Mouse (Mus musculus) lung, postnatal 0 days (tissue): ENCODE measurements around the gene Bbs4.
A peak's percentile ranks its signal among the peaks of the same experiment; 100 is the strongest.

Experiments
- CTCF ChIP-seq: IDR thresholded peaks from 2 replicates; pipeline ENCODE4 v1.5.1; 2016; ENCODE audit warnings: antibody characterized with exemption, mild to moderate bottlenecking
- EP300 ChIP-seq: IDR thresholded peaks from 2 replicates; pipeline ENCODE4 v1.6.1; 2016; ENCODE audit warnings: antibody characterized with exemption, mild to moderate bottlenecking, control low read depth

GRCm38 (mm10) chr9:59290957-59291687 is 62.2 kb downstream of the Bbs4 start, which contains the start of gene Adpgk:
- TF ChIP-seq EP300: no peak
- TF ChIP-seq CTCF: peak; percentile 75
